Mouse (Mus musculus): Measurements from ENCODE around the gene Bok.

- TF ChIP-seq POLR2A (IDR thresholded peaks at IDR 0.05; ENCODE audit: low read depth, low read length): no peak
- TF ChIP-seq CTCF (IDR thresholded peaks at IDR 0.05; ENCODE audit: borderline replicate concordance, insufficient read depth, low read length): no peak
These were observed 4.5 kb downstream of the Bok start for GRCm38 (mm10) chr1:93689901-93690496.
